Mouse (Mus musculus) heart, adult 11 months (tissue): ENCODE measurements around the gene Ckb.
A peak's percentile ranks its signal among the peaks of the same experiment; 100 is the strongest.
"Not testable (repeated sequence)": the region's sequence is repeated elsewhere in the genome, so short reads cannot be mapped to it uniquely, and the experiment has no call there.

Experiments used
- DNase-seq: peaks from one replicate; pipeline ENCODE4 v3.0.0; 2022

The Ckb gene

GRCm38 (mm10) chr12:111672176-111672575 lies at the start of gene Ckb:
Gene Ckb, minus strand, starts transcription at chr12:111672338.
- DNase-seq = peak; percentile 99

DNA sequence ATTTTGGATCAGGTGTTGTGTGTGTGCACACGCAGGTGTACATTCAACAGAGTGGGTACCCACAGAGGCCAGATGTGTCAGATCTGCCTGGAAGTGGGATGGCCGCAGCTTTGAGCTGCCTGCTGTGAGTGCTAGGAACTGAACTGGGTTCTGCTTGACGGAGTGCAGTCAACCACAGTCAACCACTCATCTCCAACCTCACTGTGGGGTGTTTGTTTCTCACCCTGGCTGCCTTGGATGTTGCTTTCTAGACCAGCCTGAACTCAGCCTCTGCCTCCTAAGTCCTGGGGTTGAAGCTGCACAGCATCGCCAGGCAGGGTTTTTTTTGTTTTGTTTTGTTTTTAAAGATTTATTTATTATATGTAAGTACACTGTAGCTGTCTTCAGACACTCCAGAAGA lies 48.1 kb upstream of the Ckb start:
- DNase-seq = no peak

DNA sequence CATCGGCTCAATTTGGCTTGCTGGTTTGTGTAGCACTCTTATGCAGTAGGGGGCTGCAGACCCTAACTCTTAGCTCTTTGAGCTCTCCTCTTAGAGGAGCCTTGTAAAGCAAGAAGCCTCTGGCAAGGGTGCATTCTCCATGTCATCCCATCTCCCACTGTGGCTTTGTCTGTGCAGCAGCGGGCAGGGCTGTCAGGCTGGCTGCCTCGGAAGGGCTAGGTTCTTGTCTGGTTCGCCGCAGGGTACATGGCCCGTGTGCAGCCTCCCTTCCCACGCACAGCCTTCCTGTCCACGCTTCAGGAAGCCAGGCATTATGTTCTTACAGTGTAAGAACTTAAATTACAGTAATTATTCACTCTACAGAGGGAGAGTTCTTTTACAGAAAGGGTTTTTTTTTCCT lies 46.5 kb upstream of the Ckb start:
- no peak for DNase-seq

DNA sequence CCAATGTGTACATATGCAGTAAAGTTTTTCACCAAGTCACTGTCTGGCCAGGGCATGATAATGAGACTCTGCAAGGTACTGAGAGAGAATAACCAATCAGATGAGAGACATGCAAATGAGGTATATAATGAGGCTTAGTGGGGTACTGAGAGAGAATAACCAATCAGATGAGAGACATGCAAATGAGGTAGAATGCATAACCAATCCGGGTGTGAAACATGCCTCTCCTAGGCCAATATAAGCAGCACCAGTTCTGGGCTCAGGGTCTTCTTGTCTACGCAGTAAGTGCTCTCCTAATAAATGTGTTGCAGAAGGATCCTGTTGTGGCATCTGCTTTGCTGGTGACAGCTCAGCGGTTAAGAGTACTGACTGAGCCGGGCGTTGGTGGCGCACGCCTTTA lies 44.4 kb upstream of the Ckb start:
- no peak for DNase-seq

DNA sequence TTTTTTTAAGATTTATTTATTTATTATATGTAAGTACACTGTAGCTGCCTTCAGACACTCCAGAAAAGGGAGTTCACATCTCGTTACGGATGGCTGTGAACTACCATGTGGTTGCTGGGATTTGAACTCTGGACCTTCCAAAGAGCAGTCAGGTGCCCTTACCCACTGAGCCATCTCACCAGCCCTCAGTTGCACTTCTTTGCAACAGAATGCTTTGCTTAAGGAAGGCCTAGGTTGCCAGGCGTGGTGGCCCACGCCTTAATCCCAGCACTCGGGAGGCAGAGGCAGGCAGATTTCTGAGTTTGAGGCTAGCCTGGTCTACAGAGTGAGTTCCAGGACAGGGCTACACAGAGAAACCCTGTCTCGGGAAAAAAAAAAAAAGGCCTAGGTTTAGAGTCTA lies 41.7 kb upstream of the Ckb start:
- DNase-seq = not testable (repeated sequence)

- peak; percentile 99 for DNase-seq
Observed at GRCm38 (mm10) chr12:111713004-111713651, 41.0 kb upstream of the Ckb start, which contains the start of the genes Bag5 and Apopt1. Gene Bag5, minus strand, starts transcription at chr12:111713257. Gene Apopt1, plus strand, starts transcription at chr12:111713261.

DNA sequence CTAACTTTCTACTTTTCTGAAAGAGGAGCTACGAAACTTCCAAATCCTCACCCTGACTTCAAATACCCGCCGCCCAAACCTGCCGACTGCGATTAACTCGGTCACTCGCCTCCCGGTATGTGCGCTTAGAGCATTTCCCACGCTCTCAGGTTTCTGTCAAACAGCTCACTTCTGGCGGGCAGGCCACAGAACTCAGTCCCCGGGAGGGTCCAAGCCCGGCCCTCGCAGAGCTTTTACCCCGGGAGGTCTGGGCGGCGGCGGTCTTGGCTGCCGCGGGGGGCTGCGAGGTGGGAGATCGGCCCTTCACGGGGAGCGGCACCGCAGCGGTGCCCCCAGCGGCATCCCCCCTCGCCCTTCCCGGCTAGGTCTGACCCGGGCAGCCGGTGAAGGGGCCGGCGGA lies 40.3 kb upstream of the Ckb start:
- peak; percentile 93 for DNase-seq

DNA sequence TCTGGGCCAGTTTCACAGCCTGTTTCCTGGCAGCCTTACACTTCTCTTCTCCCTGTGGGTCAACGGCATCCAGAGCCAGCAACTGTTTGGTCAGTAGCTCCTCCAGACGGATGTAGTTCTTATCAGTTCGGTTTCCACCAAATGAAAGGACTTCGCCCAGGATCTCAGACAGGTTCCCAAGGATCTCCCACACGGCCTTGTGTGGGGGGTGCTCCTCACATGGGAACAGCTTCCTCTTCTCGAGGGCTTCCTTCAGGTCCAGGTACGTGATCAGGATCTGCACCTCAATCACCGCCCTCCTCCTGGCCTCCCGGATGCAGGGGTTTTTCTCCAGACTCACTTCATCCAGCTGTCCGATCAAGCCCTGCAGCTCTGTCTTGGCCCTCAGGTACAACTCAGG lies 38.0 kb upstream of the Ckb start:
- peak; percentile 95 for DNase-seq

GRCm38 (mm10) chr12:111708181-111708580 lies 36.0 kb upstream of the Ckb start:
- peak; percentile 95 for DNase-seq

GRCm38 (mm10) chr12:111705186-111705973 lies 33.2 kb upstream of the Ckb start:
- peak; percentile 99 for DNase-seq

GRCm38 (mm10) chr12:111704609-111705008 lies 32.5 kb upstream of the Ckb start:
- peak; percentile 99 for DNase-seq

DNA sequence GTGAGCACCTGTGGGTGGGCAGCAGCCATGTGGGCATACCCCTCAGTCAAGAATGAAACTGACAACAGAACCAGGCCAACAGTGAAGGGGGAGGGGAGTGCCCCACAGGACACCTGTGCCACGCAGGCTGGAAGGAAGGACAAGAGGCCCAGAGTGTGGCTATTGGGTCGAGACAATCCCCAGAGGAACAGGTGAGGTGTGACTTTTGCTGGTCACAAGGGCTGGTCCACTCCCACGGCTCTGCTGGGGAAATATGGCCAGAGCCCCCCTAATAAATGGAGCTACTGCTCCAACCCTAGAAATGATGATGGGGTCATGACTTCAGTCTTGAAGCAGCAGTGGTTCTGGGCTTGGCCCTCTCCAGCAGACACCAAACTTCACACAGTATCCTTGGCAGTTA lies 31.2 kb upstream of the Ckb start:
- peak; percentile 90 for DNase-seq

GRCm38 (mm10) chr12:111700920-111701458 lies 28.9 kb upstream of the Ckb start:
- peak; percentile 91 for DNase-seq

- DNase-seq = no peak
Observed at GRCm38 (mm10) chr12:111699542-111699941, 27.4 kb upstream of the Ckb start.

- DNase-seq = no peak
Observed at GRCm38 (mm10) chr12:111698346-111698913, 26.3 kb upstream of the Ckb start.

DNA sequence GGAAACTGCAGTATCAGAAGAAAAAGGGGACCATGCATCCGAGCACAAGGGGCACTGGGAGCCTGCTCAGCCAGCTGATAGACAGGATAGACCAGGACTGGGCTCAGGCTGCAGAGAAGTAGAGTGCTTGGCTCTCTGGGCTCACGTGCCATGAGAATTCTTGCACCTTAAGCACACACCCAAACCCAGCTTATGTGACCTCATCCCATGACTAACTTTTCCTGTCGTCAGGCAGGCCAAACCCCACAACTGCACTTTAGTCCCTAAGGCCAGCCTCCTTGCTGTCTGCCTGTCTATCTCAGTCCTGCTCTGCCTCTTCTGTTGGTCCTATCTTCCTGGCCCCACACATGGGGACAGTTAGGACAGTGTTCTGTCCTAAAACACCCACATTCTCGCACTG lies 25.6 kb upstream of the Ckb start:
- no peak for DNase-seq

DNA sequence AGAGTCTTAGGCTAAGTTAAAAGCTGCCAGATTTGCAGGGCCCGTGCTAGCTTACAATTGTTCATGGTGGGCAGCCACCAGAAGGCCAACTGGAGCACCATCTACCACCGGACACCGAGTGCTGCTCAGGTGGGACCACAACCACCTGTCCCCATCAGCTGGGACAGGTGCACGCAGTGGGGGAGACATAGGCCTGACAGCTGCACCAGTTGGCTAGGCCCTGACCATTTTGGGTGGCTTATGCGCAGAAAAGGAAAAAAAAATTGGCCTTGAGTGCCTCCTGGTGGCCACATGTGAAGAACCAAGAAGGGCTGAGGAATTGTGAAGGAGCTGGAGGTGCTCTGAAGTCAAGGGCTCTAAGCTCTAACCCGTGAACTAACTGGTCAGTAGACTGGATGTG lies 24.1 kb upstream of the Ckb start:
- DNase-seq = peak; percentile 97

- DNase-seq = peak; percentile 94
Observed at GRCm38 (mm10) chr12:111694880-111695804, 23.0 kb upstream of the Ckb start.

DNA sequence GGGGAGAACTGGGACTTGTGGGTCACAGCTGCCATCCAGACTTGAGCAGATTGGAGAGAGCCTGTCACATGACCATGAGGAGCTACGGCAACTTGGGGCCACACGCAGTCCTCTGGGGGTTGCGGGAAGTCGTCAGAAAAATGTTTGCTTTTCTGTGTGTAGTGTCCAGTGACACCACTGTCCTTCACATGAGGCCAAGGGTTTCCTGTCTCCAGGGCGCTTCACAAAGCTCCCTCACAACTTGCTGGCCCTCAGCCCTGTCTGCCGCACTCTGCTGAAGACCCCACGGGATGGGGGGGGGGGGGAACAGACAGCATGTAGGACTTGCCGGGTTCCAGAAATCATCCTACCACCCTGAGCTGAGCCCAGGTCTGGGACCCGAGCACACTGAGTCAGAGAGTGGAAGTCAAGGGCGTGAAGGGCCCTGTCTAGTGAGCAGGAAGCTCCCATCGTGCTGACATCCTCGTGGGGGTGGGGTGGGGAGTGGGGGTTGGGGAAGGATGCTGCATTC lies 22.2 kb upstream of the Ckb start:
- peak; percentile 96 for DNase-seq

DNA sequence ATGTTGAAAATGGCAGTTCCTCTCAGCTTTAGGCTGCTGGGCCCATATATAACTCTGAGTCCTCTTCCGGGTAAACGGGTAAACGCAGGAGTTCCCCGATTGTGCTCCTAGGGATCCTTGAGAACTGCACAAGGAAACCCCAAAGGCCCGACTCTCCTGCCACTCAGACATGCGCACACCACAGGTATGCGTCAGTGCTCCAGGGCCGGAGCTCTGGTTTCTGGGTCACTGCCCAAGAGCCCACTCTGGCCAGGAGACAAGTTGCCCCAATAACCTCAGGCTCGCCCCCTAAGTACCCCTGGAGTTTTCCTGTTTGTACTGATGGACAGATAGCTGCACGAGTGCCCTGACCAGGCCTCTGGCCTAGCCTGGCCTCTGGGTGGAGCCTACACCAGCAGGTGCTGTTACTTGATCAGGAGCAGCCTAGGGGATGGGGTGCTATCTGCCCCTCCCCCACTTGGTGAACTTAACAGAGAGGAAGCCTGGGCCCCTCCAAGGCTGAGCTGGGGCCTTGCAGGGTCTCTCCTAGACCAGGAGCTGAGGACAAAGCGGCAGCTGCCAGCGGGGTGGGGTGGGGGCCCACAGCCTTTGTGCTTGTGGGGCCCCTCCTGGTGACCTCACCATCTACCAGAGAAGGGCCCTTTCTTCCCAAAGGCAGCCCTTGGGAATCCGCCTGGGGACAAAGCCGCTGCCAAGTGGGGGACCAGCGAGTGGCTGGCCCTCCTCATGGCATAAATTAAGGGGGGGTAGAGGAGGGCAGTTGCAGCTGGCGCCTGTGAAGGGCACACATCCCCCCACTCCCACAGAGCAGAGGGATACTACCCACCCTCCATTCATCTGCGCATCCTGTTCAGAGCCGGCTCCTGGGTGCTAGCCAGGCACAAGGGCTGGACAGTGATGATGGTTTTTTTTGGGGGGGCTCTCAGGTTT lies 21.5 kb upstream of the Ckb start:
- no peak for DNase-seq

DNA sequence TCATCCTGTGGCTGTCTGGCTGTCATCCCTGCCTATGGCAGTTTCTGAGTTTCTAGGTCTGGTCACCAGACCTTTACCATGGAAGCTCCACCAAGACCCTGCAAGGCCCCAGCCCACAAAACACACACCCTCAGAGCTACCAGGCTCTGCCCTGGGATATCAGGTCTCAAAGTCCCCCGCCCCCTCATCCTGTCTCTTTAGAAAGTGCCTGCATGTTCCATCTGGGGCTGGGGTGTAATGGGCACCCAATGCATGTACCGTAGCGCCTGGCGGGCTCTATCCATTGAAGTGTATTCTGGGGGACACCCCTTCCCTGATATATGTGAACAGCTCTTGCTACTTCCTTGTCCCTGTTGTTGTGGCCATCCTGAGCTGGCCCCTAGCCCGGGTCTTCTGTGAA lies 20.8 kb upstream of the Ckb start:
- no peak for DNase-seq
